Mouse (Mus musculus) heart, adult 2 months (tissue): ENCODE results near the gene Dusp16.

Source experiments
- CTCF ChIP-seq: fragments of 200-600 bp; IDR thresholded peaks from 2 replicates; pipeline ENCODE4 v1.8.1; 2022; ENCODE audit warnings: antibody characterized with exemption, mild to moderate bottlenecking, moderate library complexity
- EP300 ChIP-seq: fragments of 200-500 bp; IDR thresholded peaks from 2 replicates; pipeline ENCODE4 v1.6.1; 2011; ENCODE audit warnings: low read depth, low read length, control low read depth; ENCODE audit not compliant: insufficient read depth
- POLR2A ChIP-seq: fragments of 200-500 bp; IDR thresholded peaks from 2 replicates; pipeline ENCODE4 v1.6.1; 2011; ENCODE audit warnings: mild to moderate bottlenecking, low read depth, low read length, control low read depth; ENCODE audit not compliant: insufficient read depth

- TF ChIP-seq POLR2A (no peak), CTCF (no peak), EP300 (no peak)
Measured at GRCm38 (mm10) chr6:134716168-134716587, 76.2 kb downstream of the Dusp16 start.
